Mouse (Mus musculus) liver, postnatal 0 days (tissue): ENCODE data around the gene Gab3.

Source experiments
- CTCF ChIP-seq: sonication (generic); IDR thresholded peaks from 2 replicates; pipeline ENCODE4 v1.5.1; 2016; ENCODE audit warnings: antibody characterized with exemption, low read depth
- EP300 ChIP-seq: IDR thresholded peaks from 2 replicates; pipeline ENCODE4 v1.6.1; 2016; ENCODE audit warnings: antibody characterized with exemption, low read depth, mild to moderate bottlenecking

DNA sequence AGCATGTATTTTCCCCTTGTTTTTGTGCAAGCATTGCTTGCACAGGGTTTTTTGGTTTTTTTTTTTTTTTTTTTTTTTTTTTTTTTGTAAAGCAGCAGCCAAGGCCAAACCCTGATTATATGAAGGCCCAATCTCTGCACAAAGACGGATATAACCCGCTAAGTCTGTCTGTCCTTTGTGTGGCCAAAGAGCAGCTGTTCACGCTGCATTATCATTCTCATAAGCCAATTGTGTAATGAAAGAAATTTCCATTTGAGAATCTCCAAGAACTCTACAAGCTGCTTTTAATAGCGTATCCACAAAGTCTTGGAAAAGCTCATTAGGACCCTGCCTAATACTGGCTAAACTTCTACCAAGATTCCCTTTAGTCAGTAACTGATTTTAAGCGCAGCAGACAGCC, 101.5 kb downstream of the Gab3 start:
- TF ChIP-seq CTCF (no peak), EP300 (no peak)
